Mouse (Mus musculus) G1E (cell line): ENCODE results near the gene Ankrd34a. TPM values are rescaled to one million over a fixed set of nuclear protein-coding genes. Genes with fewer than 3 reads are reported as not detected.
A peak's percentile ranks its signal among the peaks of the same experiment; 100 is the strongest.

Experiments
- ATAC-seq: 2 replicates; pipeline ENCODE4 v1.8.0; 2016; ENCODE audit warnings: mild to moderate bottlenecking; ENCODE audit not compliant: insufficient number of reproducible peaks, poor library complexity, low FRiP score, severe bottlenecking; ENCODE audit errors: extremely low read depth
- DNase-seq: peaks from one replicate; pipeline ENCODE4 v3.0.0; 2012; ENCODE audit warnings: low spot score
- H3K27me3 ChIP-seq: 2 replicates; pipeline ENCODE4 v1.6.1; 2012; ENCODE audit warnings: mild to moderate bottlenecking, low read length, inconsistent platforms; ENCODE audit not compliant: insufficient read depth
- H3K36me3 ChIP-seq: replicated peaks from 2 replicates; pipeline ENCODE3; 2012; ENCODE audit warnings: mild to moderate bottlenecking, inconsistent platforms
- H3K4me1 ChIP-seq: 2 replicates; pipeline ENCODE4 v1.6.1; 2012; ENCODE audit warnings: low read depth, low read length, inconsistent platforms, mixed read lengths; ENCODE audit not compliant: insufficient read depth
- H3K4me3 ChIP-seq: 2 replicates; pipeline ENCODE4 v1.5.1; 2012; ENCODE audit warnings: low read depth, mild to moderate bottlenecking, inconsistent platforms, low read length, moderate library complexity, mixed read lengths
- H3K9me3 ChIP-seq: replicated peaks from 2 replicates; pipeline ENCODE4 v1.6.1; 2012; ENCODE audit warnings: inconsistent platforms
- CTCF ChIP-seq: IDR thresholded peaks from 2 replicates; pipeline ENCODE4 v1.5.1; 2012; ENCODE audit warnings: low read depth, low read length, inconsistent platforms, mixed read lengths
- GATA1 ChIP-seq: IDR thresholded peaks from 2 replicates; pipeline ENCODE4 v1.6.1; 2012; ENCODE audit warnings: borderline replicate concordance, low read length, inconsistent platforms, mixed read lengths
- GATA2 ChIP-seq: IDR thresholded peaks from 2 replicates; pipeline ENCODE4 v1.6.1; 2012; ENCODE audit warnings: low read depth, low read length, inconsistent platforms, borderline replicate concordance
- POLR2AphosphoS5 ChIP-seq: IDR thresholded peaks from 2 replicates; pipeline ENCODE4 v1.6.1; 2012; ENCODE audit warnings: low read depth, low read length, inconsistent platforms; ENCODE audit not compliant: insufficient replicate concordance
- TAL1 ChIP-seq: conservative IDR thresholded peaks from 2 replicates; pipeline ENCODE4 v1.6.1; 2012; ENCODE audit warnings: low read depth, low read length, inconsistent platforms, mixed read lengths
- polyA plus RNA-seq: library from polyadenylated mRNA; stranded (reverse); fragments of >175 nt; gene quantifications from 2 replicates; pipeline ENCODE4 v1.2.3, GENCODE M21; 2012
- total RNA-seq, 2 experiments: library from RNA; stranded (forward) in 1 of 2; stranded (reverse) in 1 of 2; fragments of 200-1000 nt in 1 of 2; fragments of >200 nt in 1 of 2; fragmentation: Nextera tagmentation in 1 of 2; gene quantifications; 2 replicates each; pipeline ENCODE4 v1.2.3; 2014 to 2017

The Ankrd34a gene
- not detected in 2 replicates for total RNA-seq (2014; fragmentation: Nextera tagmentation)
- total RNA-seq (2017) = 0.05 TPM in 1 of 2 replicates, not detected in the other
- 0.03 and 0.04 TPM in 2 replicates for polyA plus RNA-seq

- Histone ChIP-seq H3K4me3 (peak within 1 kb of the TSS; percentile 34; the same call in 1 of the 2 replicates), H3K9me3 (peaks cover 8% of the 10 kb centered on the region), H3K36me3 (no peaks in the 10 kb centered on the region), H3K27me3 (peaks cover 43% of the 10 kb centered on the region), H3K4me1 (peaks cover 65% of the 10 kb centered on the region)
- TF ChIP-seq POLR2AphosphoS5 (no peak), TAL1 (no peak), GATA2 (no peak), CTCF (no peak), GATA1 (no peak)
- DNase-seq (no peak), ATAC-seq (no peak)
Measured at GRCm38 (mm10) chr3:96596228-96596707, at the start of gene Ankrd34a. Gene Ankrd34a, plus strand, starts transcription at chr3:96596636.

- no peak for DNase-seq
- Histone ChIP-seq H3K27me3 (peaks cover 29% of the 10 kb centered on the region), H3K36me3 (no peaks in the 10 kb centered on the region), H3K4me3 (no peak overlapping the region), H3K4me1 (peaks cover 14% of the 10 kb centered on the region), H3K9me3 (no peaks in the 10 kb centered on the region)
- TF ChIP-seq GATA2 = no peak
- TF ChIP-seq POLR2AphosphoS5 = no peak
- no peak; the same call in 1 of the 2 replicates for TF ChIP-seq CTCF
- TF ChIP-seq GATA1 = no peak
- TF ChIP-seq TAL1 = no peak
- ATAC-seq = no peak
Measured at GRCm38 (mm10) chr3:96546880-96547279, 49.6 kb upstream of the Ankrd34a start.

GRCm38 (mm10) chr3:96547389-96547960 is 49.0 kb upstream of the Ankrd34a start:
- DNase-seq (no peak), ATAC-seq (no peak)
- Histone ChIP-seq H3K36me3 (no peaks in the 10 kb centered on the region), H3K9me3 (no peaks in the 10 kb centered on the region), H3K27me3 (peaks cover 27% of the 10 kb centered on the region), H3K4me3 (no peak overlapping the region), H3K4me1 (peaks cover 15% of the 10 kb centered on the region)
- TF ChIP-seq GATA2 (no peak), CTCF (peak; percentile 53)

- Histone ChIP-seq H3K36me3 (no peaks in the 10 kb centered on the region), H3K27me3 (peaks cover 14% of the 10 kb centered on the region; the same call in 1 of the 2 replicates), H3K4me1 (peaks cover 20% of the 10 kb centered on the region), H3K4me3 (no peak overlapping the region), H3K9me3 (no peaks in the 10 kb centered on the region)
- no peak for TF ChIP-seq TAL1
- no peak for TF ChIP-seq POLR2AphosphoS5
- TF ChIP-seq GATA1 = no peak
- TF ChIP-seq CTCF = no peak
- no peak for TF ChIP-seq GATA2
- DNase-seq (no peak), ATAC-seq (no peak)
Measured at GRCm38 (mm10) chr3:96548824-96549223, 47.6 kb upstream of the Ankrd34a start.

- Histone ChIP-seq H3K4me1 (peaks cover 24% of the 10 kb centered on the region), H3K4me3 (no peak overlapping the region), H3K36me3 (no peaks in the 10 kb centered on the region), H3K27me3 (peaks cover 10% of the 10 kb centered on the region; the same call in 1 of the 2 replicates), H3K9me3 (no peaks in the 10 kb centered on the region)
- no peak for DNase-seq
- no peak for ATAC-seq
- TF ChIP-seq TAL1 (no peak), GATA2 (no peak), CTCF (no peak), GATA1 (no peak), POLR2AphosphoS5 (no peak)
Measured at GRCm38 (mm10) chr3:96549346-96549745, 47.1 kb upstream of the Ankrd34a start.

- ATAC-seq (no peak), DNase-seq (no peak)
- H3K36me3 ChIP-seq = no peaks in the 10 kb centered on the region
- H3K4me1 ChIP-seq = peaks cover 29% of the 10 kb centered on the region
- H3K27me3 ChIP-seq = peaks cover 8% of the 10 kb centered on the region; the same call in 1 of the 2 replicates
- H3K9me3 ChIP-seq = no peaks in the 10 kb centered on the region
- H3K4me3 ChIP-seq = no peak overlapping the region
- no peak for TF ChIP-seq CTCF
- no peak for TF ChIP-seq GATA1
- TF ChIP-seq POLR2AphosphoS5 = no peak
- TF ChIP-seq GATA2 = no peak
Measured at GRCm38 (mm10) chr3:96551203-96551602, 45.2 kb upstream of the Ankrd34a start.

- no peak for ATAC-seq
- DNase-seq = no peak
- Histone ChIP-seq H3K36me3 (no peaks in the 10 kb centered on the region), H3K4me3 (no peak overlapping the region), H3K27me3 (peaks cover 7% of the 10 kb centered on the region; the same call in 1 of the 2 replicates), H3K9me3 (no peaks in the 10 kb centered on the region), H3K4me1 (peaks cover 33% of the 10 kb centered on the region)
- no peak for TF ChIP-seq TAL1
- TF ChIP-seq CTCF = no peak
- no peak for TF ChIP-seq GATA1
- TF ChIP-seq GATA2 = no peak
- no peak for TF ChIP-seq POLR2AphosphoS5
Measured at GRCm38 (mm10) chr3:96551890-96552289, 44.5 kb upstream of the Ankrd34a start.
